Mouse (Mus musculus) gastrocnemius, postnatal 10 days (tissue): ENCODE measurements at regions not wholly inside any gene's neighbourhood (a gene's known extent, or its start where the extent isn't known, plus 50 kb on each side); places are given as distances from the start of the nearest gene placed in this dataset.
"Not testable (repeated sequence)": the region's sequence is repeated elsewhere in the genome, so short reads cannot be mapped to it uniquely, and the experiment has no call there.

Source experiments
- DNase-seq: peaks from one replicate; pipeline ENCODE4 v3.0.0; 2021; ENCODE audit warnings: mixed read lengths

GRCm38 (mm10) chr3:18295921-18296320 lies 347.7 kb downstream of the Cypt12 start:
- no peak for DNase-seq

- DNase-seq: no peak
Observed at GRCm38 (mm10) chr3:18298699-18299098, 350.5 kb downstream of the Cypt12 start.

- no peak for DNase-seq
Observed at GRCm38 (mm10) chr3:18299502-18299901, 351.3 kb downstream of the Cypt12 start.

- DNase-seq: no peak
Observed at GRCm38 (mm10) chr3:18319433-18319832, 371.2 kb downstream of the Cypt12 start.

DNA sequence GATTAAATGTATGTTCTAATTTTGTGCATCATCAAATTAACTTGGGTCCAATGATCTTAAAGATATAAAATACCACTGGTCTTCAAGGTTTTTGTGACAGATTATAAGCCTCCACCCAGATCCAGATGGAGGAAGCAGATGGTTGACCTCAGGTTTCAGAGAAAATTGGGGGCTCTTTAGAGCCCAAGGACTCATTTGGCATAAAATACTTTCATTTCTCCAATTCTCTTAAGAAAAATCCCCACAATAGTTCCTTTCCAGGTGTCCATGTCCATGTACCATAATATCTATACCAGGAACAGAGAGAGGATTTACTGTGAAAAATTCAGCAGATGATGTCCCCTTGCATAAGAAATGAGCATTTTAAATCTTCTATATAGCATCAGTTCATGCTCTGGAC lies 385.0 kb downstream of the Cypt12 start:
- DNase-seq: no peak

DNA sequence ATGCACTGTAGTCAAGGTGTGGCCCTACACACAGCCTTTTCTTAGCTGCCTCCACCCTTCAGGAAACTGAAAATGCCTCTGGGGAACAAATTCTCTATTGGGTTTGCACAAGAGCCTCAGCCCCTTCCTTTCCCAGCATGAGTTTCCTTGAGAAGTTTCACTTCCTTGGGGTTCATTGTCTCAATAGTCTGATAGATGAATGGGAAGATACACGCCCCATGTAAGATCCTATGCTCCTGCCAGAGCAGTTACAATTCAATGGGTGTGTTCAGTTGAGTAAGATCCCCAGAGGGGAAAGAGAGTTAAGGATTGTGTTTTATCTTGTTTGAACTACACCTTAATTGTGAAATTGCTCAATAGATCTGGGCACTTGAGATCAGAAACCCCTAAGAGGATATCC lies 391.0 kb downstream of the Cypt12 start:
- no peak for DNase-seq

GRCm38 (mm10) chr3:18341757-18342156 lies 393.5 kb downstream of the Cypt12 start:
- DNase-seq: no peak

DNA sequence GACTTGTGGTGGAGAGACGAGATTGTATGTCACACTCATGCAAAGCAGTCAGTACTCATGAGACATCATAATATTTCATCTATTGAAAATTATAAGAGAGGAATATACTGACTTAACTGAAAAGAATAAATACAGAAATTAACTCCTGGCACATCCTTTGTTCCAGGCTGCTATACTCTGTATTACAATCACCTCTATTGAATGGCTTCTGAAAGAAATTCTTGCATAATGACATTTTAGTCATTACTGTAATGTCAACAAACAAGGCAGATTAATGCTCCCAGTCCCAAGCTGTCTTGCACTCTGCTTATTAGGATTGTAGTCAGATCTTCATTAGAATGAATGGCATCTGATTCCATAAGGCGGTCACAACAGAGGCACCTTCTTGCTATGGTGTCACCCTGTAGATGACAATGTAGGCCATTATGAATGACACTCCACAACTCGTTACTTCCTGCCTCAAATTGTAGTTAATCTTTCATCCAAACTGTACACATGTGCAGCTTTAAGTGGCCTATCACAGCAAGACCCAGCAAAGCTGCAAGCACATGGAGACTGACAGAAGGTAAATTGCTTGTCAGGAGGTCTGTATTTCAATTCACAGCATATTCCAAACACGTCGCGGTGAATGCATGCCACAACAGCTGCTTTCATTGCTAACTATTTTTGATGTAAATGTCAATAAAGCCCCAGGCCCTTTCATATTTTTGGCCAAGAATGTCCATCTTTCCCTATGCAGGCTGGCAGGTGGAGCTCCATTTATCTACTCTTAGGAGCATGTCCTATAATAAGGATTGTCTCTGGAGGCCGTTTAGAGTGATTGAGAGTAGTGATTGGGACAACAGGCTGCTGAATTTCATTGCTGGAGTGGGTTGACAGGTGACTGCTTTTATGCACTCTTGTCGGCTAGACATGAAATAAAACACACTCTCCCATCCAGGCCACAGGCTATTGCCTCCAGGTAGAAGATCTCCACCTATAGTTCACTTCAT lies 430.1 kb downstream of the Cypt12 start:
- DNase-seq: no peak

GRCm38 (mm10) chr3:18421886-18422575 lies 473.8 kb downstream of the Cypt12 start:
- no peak for DNase-seq

DNA sequence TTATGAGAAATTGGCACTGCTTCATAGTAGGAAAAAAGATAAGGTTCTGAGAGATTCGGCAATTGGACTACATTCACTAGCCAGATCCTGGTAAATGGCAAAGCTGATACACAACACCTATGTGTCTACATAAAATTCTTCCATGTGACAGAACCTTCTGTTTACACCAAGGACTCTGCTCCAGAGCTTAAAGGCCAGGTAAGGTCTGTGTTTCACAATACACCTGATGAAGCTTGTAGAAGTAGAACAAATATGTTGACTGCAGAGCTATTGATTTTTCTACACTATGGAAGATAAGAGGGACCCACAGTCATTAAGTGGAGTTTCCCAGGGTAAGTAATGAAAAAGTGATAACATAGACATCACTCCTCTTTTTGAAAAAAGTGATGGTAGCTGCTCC lies 480.7 kb downstream of the Cypt12 start:
- no peak for DNase-seq

GRCm38 (mm10) chr3:18438845-18439244 lies 490.6 kb downstream of the Cypt12 start:
- no peak for DNase-seq

GRCm38 (mm10) chr3:18452197-18452933 lies 504.2 kb downstream of the Cypt12 start:
- DNase-seq: no peak

DNA sequence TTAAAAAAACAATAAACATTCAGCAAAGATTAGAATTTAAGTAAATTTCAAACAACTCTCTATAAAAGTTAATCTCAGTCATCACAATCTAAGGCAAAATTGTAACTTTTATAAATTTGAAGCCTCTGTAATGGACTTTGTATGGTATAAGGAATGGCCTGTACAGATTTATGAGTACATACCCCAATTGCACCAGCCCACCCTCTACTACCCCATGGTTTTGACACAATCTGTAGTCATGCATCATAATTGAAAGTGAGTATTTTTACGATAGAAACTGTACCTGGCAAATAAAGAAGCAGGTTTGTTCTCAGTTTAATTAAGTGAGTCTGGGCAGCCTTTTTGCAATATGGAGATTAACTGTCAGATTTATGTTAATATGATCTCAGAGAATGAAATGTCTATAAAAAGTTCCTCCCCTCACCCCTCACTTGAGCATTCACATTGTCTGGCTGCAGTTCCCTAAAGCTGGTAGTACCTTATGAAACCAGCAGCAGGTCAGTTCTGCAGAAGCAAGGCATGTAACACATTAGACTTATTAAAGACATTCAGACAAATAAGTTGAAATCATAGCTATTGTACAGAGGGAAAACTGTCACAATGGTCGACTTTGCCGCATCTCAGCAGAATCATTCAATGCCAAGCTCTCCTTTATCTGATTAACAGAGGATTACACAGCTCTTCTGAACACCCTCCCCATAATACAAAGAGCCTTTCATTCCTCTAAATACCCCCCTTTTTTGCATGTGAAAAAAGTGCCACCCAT lies 505.2 kb downstream of the Cypt12 start:
- no peak for DNase-seq

- DNase-seq: no peak
Observed at GRCm38 (mm10) chr3:18453986-18454291, 505.7 kb downstream of the Cypt12 start.

- not testable (repeated sequence) for DNase-seq
Observed at GRCm38 (mm10) chr3:18454558-18455191, 506.5 kb downstream of the Cypt12 start.

DNA sequence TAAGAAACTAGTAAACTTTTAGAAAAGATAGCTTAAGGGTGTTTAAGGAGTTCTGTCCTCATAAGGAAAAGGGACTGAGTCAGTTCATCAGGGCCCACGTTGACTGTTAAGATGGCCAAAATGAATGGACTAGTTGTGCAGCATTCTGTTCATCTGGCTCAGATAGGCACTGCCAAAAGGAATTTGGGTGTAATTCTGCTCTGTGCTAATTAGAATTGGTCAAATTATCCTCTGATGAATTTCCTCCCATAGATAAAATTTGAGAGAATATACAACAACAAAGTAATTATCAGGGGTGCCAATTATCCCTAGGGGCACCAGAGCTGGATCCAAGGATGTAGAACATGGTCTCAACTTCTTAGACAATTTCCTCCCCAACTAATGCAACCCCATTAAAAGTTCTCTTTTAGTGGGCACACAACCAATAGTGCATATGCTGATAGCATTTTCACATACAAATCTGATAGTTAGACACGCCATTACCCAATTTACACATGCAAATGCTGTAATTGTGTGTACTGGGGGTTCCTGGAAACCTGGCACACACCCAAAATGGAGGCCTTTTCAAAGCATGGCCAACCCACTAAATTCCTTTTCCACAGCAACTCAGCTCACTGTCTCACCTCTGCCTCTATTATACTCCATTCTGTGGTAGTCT lies 508.0 kb downstream of the Cypt12 start:
- DNase-seq: no peak

GRCm38 (mm10) chr3:18460267-18460666 lies 512.1 kb downstream of the Cypt12 start:
- DNase-seq: no peak

GRCm38 (mm10) chr3:18471846-18472245 lies 523.6 kb downstream of the Cypt12 start:
- no peak for DNase-seq

- DNase-seq: no peak
Observed at GRCm38 (mm10) chr3:18479557-18479956, 531.3 kb downstream of the Cypt12 start.

DNA sequence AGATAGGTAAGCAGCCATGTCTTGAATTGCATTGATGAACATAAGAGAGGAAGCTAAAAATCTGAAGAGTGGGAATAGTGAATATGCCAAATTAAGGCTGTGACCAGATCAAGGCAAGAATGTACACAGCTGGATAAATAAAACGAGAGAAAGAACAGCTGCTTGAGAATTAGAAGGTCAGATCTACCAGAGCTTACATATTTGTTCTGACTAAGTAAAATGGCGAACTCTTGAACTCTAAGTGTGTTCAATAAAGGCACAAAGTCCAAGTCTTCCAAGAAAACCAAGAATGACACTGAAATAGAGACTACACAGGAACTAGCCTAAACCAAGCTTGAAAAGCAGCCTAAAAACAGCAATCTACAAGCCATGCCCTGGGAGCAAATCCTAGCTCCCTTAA lies 533.8 kb downstream of the Cypt12 start:
- DNase-seq: no peak

DNA sequence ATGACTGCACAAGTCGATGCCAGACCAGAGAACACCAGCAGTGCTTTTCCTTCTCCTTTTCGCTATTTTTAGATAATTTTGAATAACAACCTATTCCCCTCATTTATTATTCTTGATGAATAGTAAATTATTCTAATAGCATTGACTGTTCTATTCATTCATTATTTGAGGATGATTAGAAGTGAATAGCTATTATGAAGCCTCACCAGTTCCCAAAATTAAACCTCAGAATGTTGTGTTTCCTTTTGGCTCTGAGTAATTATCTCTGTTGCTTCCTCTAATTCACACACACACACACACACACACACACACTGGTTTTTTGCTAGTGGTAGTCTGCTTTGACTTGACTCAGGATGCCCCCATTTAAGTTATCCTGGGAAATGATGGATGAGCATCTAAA lies 540.7 kb downstream of the Cypt12 start:
- no peak for DNase-seq
